Mouse (Mus musculus) stomach, postnatal 0 days (tissue): ENCODE data around the gene 4930503B20Rik.

Experiments
- CTCF ChIP-seq: IDR thresholded peaks from 2 replicates; pipeline ENCODE4 v1.5.1; 2016; ENCODE audit warnings: antibody characterized with exemption, low read depth, mild to moderate bottlenecking, moderate library complexity
- EP300 ChIP-seq: optimal IDR thresholded peaks from 2 replicates; pipeline ENCODE3; 2016; ENCODE audit warnings: antibody characterized with exemption

DNA sequence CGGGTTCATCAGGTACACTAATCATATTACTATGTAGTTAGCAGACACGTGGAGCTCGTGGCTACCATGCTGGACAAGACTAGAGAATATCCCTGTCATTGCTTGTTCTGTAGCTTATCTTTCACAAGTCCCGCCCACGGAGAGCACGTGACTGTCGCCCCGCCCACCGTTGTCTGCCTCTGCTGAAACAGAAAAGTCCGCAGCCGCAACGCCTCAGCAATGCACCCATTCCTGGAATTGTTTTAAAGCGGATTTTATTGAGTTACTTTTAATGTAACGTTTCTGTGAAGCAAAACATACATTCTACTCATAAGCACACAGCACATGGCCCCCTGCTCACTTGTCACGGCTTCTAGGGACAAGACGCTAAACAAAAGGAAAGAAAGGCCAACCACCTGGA is 28.5 kb upstream of the 4930503B20Rik start:
- TF ChIP-seq EP300 (no peak), CTCF (no peak)
